Mouse (Mus musculus) adipocyte (in vitro differentiated cells): ENCODE results near the gene Gm16427.
"Not testable (repeated sequence)": the region's sequence is repeated elsewhere in the genome, so short reads cannot be mapped to it uniquely, and the experiment has no call there.

Source experiments
- DNase-seq: peaks from one replicate; pipeline ENCODE4 v3.0.0-alpha.2; 2016; ENCODE audit warnings: low spot score

The Gm16427 gene

DNA sequence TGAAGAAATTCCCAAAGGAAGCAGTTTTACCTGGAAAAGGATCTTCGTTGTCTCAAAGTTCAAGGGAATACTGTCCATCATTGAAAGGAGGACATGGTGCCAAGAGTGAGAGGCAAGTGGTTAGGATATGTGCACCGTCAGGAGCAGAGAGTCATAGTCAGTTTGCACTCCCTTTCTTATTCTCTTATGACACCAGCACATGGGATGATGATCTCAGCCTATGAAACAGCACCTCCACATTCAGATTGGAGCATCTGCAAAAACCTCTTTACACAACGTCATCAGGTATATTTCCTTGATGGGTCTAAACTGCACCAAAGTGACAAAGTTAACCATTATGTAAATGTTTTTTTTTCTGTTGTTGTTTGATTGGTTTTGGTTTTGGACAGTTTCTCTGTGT, at the start of gene Gm16427:
TSS of gene Gm16427 (minus strand) at position 101 of the 400 bp plus-strand sequence.
- DNase-seq: not testable (repeated sequence)
